In the genomic region with DNA sequence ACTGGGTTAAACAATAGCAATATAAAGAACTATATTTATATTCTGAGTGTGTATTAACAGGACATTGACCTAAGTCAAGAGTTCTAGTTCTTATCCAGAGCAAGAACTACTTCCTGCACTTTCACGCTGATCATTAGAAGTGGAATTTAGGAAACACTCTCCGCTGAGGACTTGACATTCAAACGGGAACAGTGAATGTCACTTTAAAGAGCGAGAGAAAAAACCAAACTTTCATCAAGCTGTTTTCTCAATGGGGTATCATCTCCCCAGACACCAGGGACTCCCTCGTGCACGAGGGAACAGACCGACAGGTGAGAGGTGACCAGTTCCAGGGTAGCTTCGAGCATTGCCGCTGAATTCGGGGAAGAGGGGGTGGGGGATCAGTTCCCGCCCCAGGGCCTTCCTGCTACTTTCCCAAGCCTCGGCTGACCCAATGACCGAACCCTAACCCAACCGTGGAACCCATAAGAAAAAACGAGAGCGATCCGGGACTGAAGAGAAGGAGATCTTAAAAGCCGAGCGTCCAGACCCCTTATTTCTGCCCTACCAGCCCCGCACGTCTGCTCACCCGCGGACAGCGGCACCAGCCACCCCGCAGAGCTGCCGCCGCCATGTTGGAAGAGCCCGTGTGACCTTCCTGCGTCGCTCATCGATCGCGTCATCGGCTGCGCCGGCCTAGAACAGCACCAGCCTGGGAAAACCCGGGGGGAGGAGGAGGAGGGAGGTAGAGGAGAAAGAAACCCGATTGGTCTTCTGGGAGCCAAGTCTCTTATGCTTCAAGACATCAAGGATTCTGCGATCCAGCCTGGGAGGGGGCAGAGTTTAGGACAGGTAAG, we compare ENCODE assay signal across 1 mouse cellular context.
TF ChIP-seq lines count a peak whose summit lies in the region.

A gene (minus strand): TSS at position 639 of the 836 bp plus-strand sequence.

TF ChIP-seq in MEL, 35 proteins besides CTCF, POLR2A, EP300 and RAD21 (continued from another document):
- TF ChIP-seq CHD1 (IDR thresholded peaks at IDR 0.05; ENCODE audit: low read depth, low read length) (peak; percentile 86; the same call in 1 of the 2 replicates), RCOR1 (IDR thresholded peaks at IDR 0.05; ENCODE audit: low read depth, low read length) (no peak), GATA1 (IDR thresholded peaks at IDR 0.05; ENCODE audit: low read depth, low read length) (no peak), MXI1 (IDR thresholded peaks at IDR 0.05; ENCODE audit: low read depth, low read length) (peak; percentile 90), USF1 (IDR thresholded peaks at IDR 0.05; ENCODE audit: low read depth, low read length) (peak; percentile 90), ZKSCAN1 (IDR thresholded peaks at IDR 0.05; ENCODE audit: low read depth, low read length) (no peak), MAFK (IDR thresholded peaks at IDR 0.05; ENCODE audit: borderline replicate concordance, low read depth, low read length) (no peak), UBTF (IDR thresholded peaks at IDR 0.05; ENCODE audit: borderline replicate concordance, insufficient read depth, low read depth, low read length) (no peak), MAX (IDR thresholded peaks at IDR 0.05; ENCODE audit: low read length) (peak; percentile 28), TCF12 (IDR thresholded peaks at IDR 0.05; ENCODE audit: low read depth, low read length) (peak; percentile 68), KAT2A (conservative IDR thresholded peaks at IDR 0.05; ENCODE audit: low read depth, low read length) (peak; percentile 72; the same call in 1 of the 2 replicates), HCFC1 (IDR thresholded peaks at IDR 0.05; ENCODE audit: low read depth, low read length) (peak; percentile 96), ETS1 (IDR thresholded peaks at IDR 0.05; ENCODE audit: low read depth, low read length) (no peak), TBP (IDR thresholded peaks at IDR 0.05; ENCODE audit: low read depth, low read length) (peak; percentile 82), POLR2AphosphoS5 (IDR thresholded peaks at IDR 0.05; ENCODE audit: borderline replicate concordance, low read depth, low read length) (no peak)
